Mouse (Mus musculus) stomach, embryonic 14.5 days (tissue): ENCODE results near the gene Trim58. TPM values are rescaled to one million over a fixed set of nuclear protein-coding genes. Genes with fewer than 3 reads are reported as not detected.

ENCODE experiments used
- ATAC-seq: fragments of 200-750 bp; cut with Nextera tagmentation; 2 replicates; pipeline ENCODE4 v1.8.0; 2017; ENCODE audit warnings: low read depth, moderate TSS enrichment; ENCODE audit not compliant: insufficient number of reproducible peaks, insufficient read depth, low FRiP score
- H3K27ac ChIP-seq: fragments of 300-500 bp; sonication (generic); 2 replicates; pipeline ENCODE4 v1.5.1; 2014; ENCODE audit warnings: mild to moderate bottlenecking, low read length, moderate library complexity, mixed read lengths
- H3K27me3 ChIP-seq: fragments of 300-500 bp; sonication (generic); 2 replicates; pipeline ENCODE4 v1.6.1; 2014; ENCODE audit warnings: low read length, control low read depth, mixed read lengths; ENCODE audit not compliant: control insufficient read depth, insufficient read depth
- H3K36me3 ChIP-seq: fragments of 300-500 bp; sonication (generic); 2 replicates; pipeline ENCODE4 v1.6.1; 2014; ENCODE audit warnings: mild to moderate bottlenecking, control low read depth, low read length, moderate library complexity, mixed read lengths; ENCODE audit not compliant: control insufficient read depth, insufficient read depth
- H3K4me1 ChIP-seq: fragments of 300-500 bp; sonication (generic); 2 replicates; pipeline ENCODE4 v1.6.1; 2014; ENCODE audit warnings: low read length, control low read depth, mixed read lengths; ENCODE audit not compliant: control insufficient read depth, insufficient read depth
- H3K4me2 ChIP-seq: fragments of 300-500 bp; sonication (generic); replicated peaks from 2 replicates; pipeline ENCODE4 v1.6.1; 2014; ENCODE audit warnings: low read depth, low read length, control low read depth
- H3K4me3 ChIP-seq: fragments of 300-500 bp; sonication (generic); 2 replicates; pipeline ENCODE4 v1.5.1; 2014; ENCODE audit warnings: low read depth, low read length, control low read depth
- H3K9ac ChIP-seq: fragments of 300-500 bp; sonication (generic); replicated peaks from 2 replicates; pipeline ENCODE4 v1.6.1; 2014; ENCODE audit warnings: low read depth, mild to moderate bottlenecking, control low read depth, low read length, moderate library complexity, mixed read lengths
- H3K9me3 ChIP-seq: fragments of 300-500 bp; sonication (generic); 2 replicates; pipeline ENCODE4 v1.6.1; 2016; ENCODE audit warnings: low read depth, low read length, control low read depth; ENCODE audit not compliant: control insufficient read depth
- whole genome bisulfite sequencing: fragments of 180-500 bp; shearing (Covaris S2); extraction: QIAGEN DNeasy Blood & Tissue Kit; methylation state at CpG from one replicate; pipeline ENCODE4 v1.1.7; 2014; 5-methylcytosine and 5-hydroxymethylcytosine counted together
- polyA plus RNA-seq: library from polyadenylated mRNA; unstranded; fragments of >200 nt; fragmentation: Nextera tagmentation; extraction: Ambion mirVana; gene quantifications from 2 replicates; pipeline ENCODE4 v1.2.1, GENCODE M21; 2014

The Trim58 gene
- polyA plus RNA-seq, 1 experiment from 2014 or later, result 0.14 TPM

DNA sequence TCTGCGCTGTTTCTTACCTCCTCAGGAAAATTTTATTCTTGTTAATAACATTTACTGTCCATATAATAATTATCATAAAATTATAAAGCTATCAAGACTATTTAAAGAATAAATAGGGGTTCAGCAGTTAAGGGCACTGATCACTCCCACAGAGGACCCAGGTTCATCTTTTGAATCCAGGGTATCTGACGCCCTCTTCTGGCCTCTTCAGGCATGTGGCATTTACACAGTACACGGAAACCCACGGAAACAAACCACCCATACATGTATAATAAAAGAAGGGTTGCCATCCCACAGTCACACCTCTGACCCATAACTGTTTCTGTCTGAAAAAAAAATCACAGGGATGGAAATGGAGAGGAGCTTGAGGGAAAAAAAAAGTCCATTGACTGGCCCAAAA lies 31.6 kb downstream of the Trim58 start:
- ATAC-seq, result no peak
- 62% methylated on average over 4 of the region's 4 CpGs for WGBS
- no peak overlapping the region for H3K9ac ChIP-seq
- H3K9me3 ChIP-seq, result no peaks in the 10 kb centered on the region
- H3K4me3 ChIP-seq, result no peak overlapping the region
- no peak overlapping the region for H3K27ac ChIP-seq
- no peaks in the 10 kb centered on the region for H3K4me1 ChIP-seq
- H3K27me3 ChIP-seq, result no peaks in the 10 kb centered on the region
- no peaks in the 10 kb centered on the region for H3K36me3 ChIP-seq
- no peak overlapping the region for H3K4me2 ChIP-seq

DNA sequence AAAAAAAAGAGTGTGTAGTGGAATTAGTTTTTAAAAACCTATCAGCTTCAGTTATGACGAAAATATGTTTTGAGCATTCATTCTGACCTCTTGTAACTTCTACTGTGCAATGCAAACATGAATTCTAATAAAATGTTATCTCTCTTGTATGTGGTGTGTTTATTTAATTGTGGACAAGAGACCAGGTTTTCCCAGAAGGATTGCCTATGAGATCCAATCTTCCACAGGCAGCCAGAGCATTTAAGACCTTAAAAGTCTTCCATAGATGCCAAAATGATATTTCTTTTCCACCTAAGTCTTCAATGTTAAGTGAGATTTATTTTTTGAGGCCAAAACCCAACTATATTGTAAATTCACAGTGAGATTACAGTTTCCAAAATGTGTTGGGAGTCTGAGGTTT lies 40.5 kb downstream of the Trim58 start, which contains the start of gene Olfr320:
Gene Olfr320 (plus strand): TSS at position 301 of the 400 bp plus-strand sequence.
- no peak within 1 kb of the TSS for H3K4me2 ChIP-seq
- H3K4me3 ChIP-seq, result no peak within 1 kb of the TSS
- WGBS, result 78% methylated on average over 1 of the region's 1 CpGs
- no peaks in the 10 kb centered on the region for H3K9me3 ChIP-seq
- H3K27me3 ChIP-seq, result no peaks in the 10 kb centered on the region
- no peaks in the 10 kb centered on the region for H3K4me1 ChIP-seq
- H3K36me3 ChIP-seq, result no peaks in the 10 kb centered on the region
- no peak for ATAC-seq
- H3K9ac ChIP-seq, result no peak within 1 kb of the TSS
- no peak within 1 kb of the TSS for H3K27ac ChIP-seq

DNA sequence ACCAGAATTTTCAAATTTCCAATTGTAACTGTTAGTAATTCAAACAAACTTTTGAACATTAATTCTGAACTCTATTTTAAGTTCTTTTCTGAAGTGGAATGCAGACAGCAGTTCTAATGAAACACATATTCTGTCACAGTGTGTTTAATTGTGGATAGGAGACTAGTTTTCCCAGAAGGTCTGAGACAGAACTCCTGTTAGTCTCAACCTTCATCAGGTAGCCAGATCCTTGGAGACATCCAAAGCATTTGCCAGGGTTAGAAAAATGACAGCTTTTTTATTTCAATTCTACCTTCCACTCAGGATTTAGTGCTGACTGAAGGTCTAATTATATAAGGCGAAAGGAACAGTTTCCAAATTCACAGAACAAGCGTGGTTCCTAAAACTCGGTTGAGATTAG lies 58.6 kb downstream of the Trim58 start, which contains the start of gene Olfr319:
Gene Olfr319 (plus strand): TSS at position 301 of the 400 bp plus-strand sequence.
- no peaks in the 10 kb centered on the region for H3K27me3 ChIP-seq
- ATAC-seq, result no peak
- H3K4me1 ChIP-seq, result no peaks in the 10 kb centered on the region
- H3K9me3 ChIP-seq, result 0 out of 2 replicates have a peak, but pooled peaks cover 5% of the 10 kb centered on the region
- no peak within 1 kb of the TSS for H3K4me2 ChIP-seq
- no peak within 1 kb of the TSS for H3K9ac ChIP-seq
- H3K36me3 ChIP-seq, result no peaks in the 10 kb centered on the region
- WGBS, result 86% methylated on average over 3 of the region's 3 CpGs
- no peak within 1 kb of the TSS for H3K4me3 ChIP-seq
- no peak within 1 kb of the TSS for H3K27ac ChIP-seq

Other genes starting within 250 kb of the Trim58 start
- gene 1810065E05Rik, start 219.4 kb upstream of the Trim58 start, polyA plus RNA-seq, result not detected in 2 replicates
- gene Gm12253, start 207.9 kb upstream of the Trim58 start, polyA plus RNA-seq, result not detected in 2 replicates
- not detected in 2 replicates for gene Lypd9, start 187.5 kb upstream of the Trim58 start, polyA plus RNA-seq
- not detected in 2 replicates for gene Olfr30, start 178.2 kb upstream of the Trim58 start, polyA plus RNA-seq
- not detected in 2 replicates for gene Olfr332, start 147.9 kb upstream of the Trim58 start, polyA plus RNA-seq
- gene Olfr331, start 137.9 kb upstream of the Trim58 start, polyA plus RNA-seq, result not detected in 2 replicates
- gene Olfr330, start 105.6 kb upstream of the Trim58 start, polyA plus RNA-seq, result not detected in 2 replicates
- not detected in 2 replicates for gene Olfr329-ps, start 94.0 kb upstream of the Trim58 start, polyA plus RNA-seq
- gene Olfr328, start 84.8 kb upstream of the Trim58 start, polyA plus RNA-seq, result 0.12 TPM in 1 of 2 replicates, not detected in the other
- not detected in 2 replicates for gene Olfr224, start 69.9 kb upstream of the Trim58 start, polyA plus RNA-seq
- gene Olfr325, start 62.7 kb upstream of the Trim58 start, polyA plus RNA-seq, result not detected in 2 replicates
- not detected in 2 replicates for gene Olfr324, start 45.4 kb upstream of the Trim58 start, polyA plus RNA-seq
- 0.58 and 0.90 TPM in 2 replicates for gene 2210407C18Rik, start 24.4 kb upstream of the Trim58 start, polyA plus RNA-seq
- gene Olfr323, start 10.0 kb upstream of the Trim58 start, polyA plus RNA-seq, result not detected in 2 replicates
- gene Olfr322, start 18.3 kb downstream of the Trim58 start, polyA plus RNA-seq, result not detected in 2 replicates
- not detected in 2 replicates for gene Olfr320, start 40.6 kb downstream of the Trim58 start, polyA plus RNA-seq
- gene Olfr319, start 58.7 kb downstream of the Trim58 start, polyA plus RNA-seq, result not detected in 2 replicates
- gene Olfr318, start 83.5 kb downstream of the Trim58 start, polyA plus RNA-seq, result not detected in 2 replicates
- not detected in 2 replicates for gene Olfr317, start 98.7 kb downstream of the Trim58 start, polyA plus RNA-seq
- gene Olfr316, start 112.3 kb downstream of the Trim58 start, polyA plus RNA-seq, result not detected in 2 replicates
- not detected in 2 replicates for gene Olfr315, start 132.7 kb downstream of the Trim58 start, polyA plus RNA-seq
- gene Olfr314, start 142.5 kb downstream of the Trim58 start, polyA plus RNA-seq, result not detected in 2 replicates
- gene Fam183b, start 161.5 kb downstream of the Trim58 start, polyA plus RNA-seq, result 5.0 and 8.7 TPM in 2 replicates
- gene Olfr313, start 174.5 kb downstream of the Trim58 start, polyA plus RNA-seq, result not detected in 2 replicates
- not detected in 2 replicates for gene Olfr312, start 188.8 kb downstream of the Trim58 start, polyA plus RNA-seq
- not detected in 2 replicates for gene Olfr311, start 198.8 kb downstream of the Trim58 start, polyA plus RNA-seq
- gene Gm12258, start 206.7 kb downstream of the Trim58 start, polyA plus RNA-seq, result 11.4 and 12.4 TPM in 2 replicates
- gene 2810021J22Rik, start 226.8 kb downstream of the Trim58 start, polyA plus RNA-seq, result 7.1 and 9.4 TPM in 2 replicates